Mouse (Mus musculus) E14TG2a.4 (cell line): Measurements from ENCODE around the gene Olfr263.

Experiments
- H3K27me3 ChIP-seq: 2 replicates; pipeline ENCODE4 v1.6.1; 2014; ENCODE audit warnings: low read length, control low read depth; ENCODE audit not compliant: insufficient read depth
- H3K36me3 ChIP-seq: 2 replicates; pipeline ENCODE4 v1.6.1; 2014; ENCODE audit warnings: low read length, control low read depth; ENCODE audit not compliant: insufficient read depth
- H3K4me1 ChIP-seq: replicated peaks from 2 replicates; pipeline ENCODE4 v1.6.1; 2014; ENCODE audit warnings: low read depth, low read length, control low read depth
- H3K4me3 ChIP-seq: replicated peaks from 2 replicates; pipeline ENCODE4 v1.5.1; 2014; ENCODE audit warnings: mild to moderate bottlenecking, low read length
- H3K9me3 ChIP-seq: 2 replicates; pipeline ENCODE4 v1.6.1; 2014; ENCODE audit warnings: low read length, control low read depth
- CTCF ChIP-seq: conservative IDR thresholded peaks from 2 replicates; pipeline ENCODE4 v1.5.1; 2014; ENCODE audit warnings: low read length
- NANOG ChIP-seq: IDR thresholded peaks from 2 replicates; pipeline ENCODE4 v1.6.1; 2014; ENCODE audit warnings: borderline replicate concordance, low read length, mixed read lengths
- POU5F1 ChIP-seq: IDR thresholded peaks from 2 replicates; pipeline ENCODE4 v1.6.1; 2014; ENCODE audit warnings: low read length, borderline replicate concordance

Gene Olfr263

DNA sequence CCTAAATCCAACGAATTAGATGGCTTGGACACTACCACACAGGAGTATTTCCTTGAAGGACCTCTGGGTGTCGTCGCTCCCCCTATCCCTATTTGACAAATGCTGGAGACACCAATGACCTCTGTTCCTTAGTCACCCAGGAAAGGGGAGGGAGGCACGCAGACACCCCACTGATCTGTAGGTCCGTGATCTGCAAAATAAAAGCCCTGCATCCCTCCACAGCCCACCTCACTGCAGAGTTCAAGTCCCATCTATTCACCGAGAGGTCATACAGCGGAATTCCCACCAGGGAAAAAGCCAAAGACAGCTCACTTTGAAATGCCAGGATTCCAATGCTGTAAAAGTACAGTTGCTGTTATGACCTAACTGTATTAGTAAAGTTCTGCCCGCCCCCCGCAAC lies 28.6 kb downstream of the Olfr263 start:
- TF ChIP-seq NANOG (no peak), CTCF (no peak), POU5F1 (no peak)
- Histone ChIP-seq H3K9me3 (no peaks in the 10 kb centered on the region), H3K4me3 (peak overlapping the region; percentile 52), H3K27me3 (peaks cover 10% of the 10 kb centered on the region), H3K36me3 (no peaks in the 10 kb centered on the region), H3K4me1 (peaks cover 40% of the 10 kb centered on the region)

GRCm38 (mm10) chr13:21158785-21159474 lies 29.5 kb downstream of the Olfr263 start:
- Histone ChIP-seq H3K4me3 (peak overlapping the region; percentile 89), H3K36me3 (no peaks in the 10 kb centered on the region), H3K9me3 (no peaks in the 10 kb centered on the region), H3K4me1 (peaks cover 42% of the 10 kb centered on the region), H3K27me3 (peaks cover 10% of the 10 kb centered on the region)
- TF ChIP-seq CTCF (peak; percentile 89), NANOG (no peak), POU5F1 (no peak)

- TF ChIP-seq NANOG (no peak), CTCF (no peak), POU5F1 (no peak)
- no peaks in the 10 kb centered on the region for H3K9me3 ChIP-seq
- no peaks in the 10 kb centered on the region for H3K36me3 ChIP-seq
- H3K4me1 ChIP-seq = peaks cover 47% of the 10 kb centered on the region
- H3K27me3 ChIP-seq = peaks cover 10% of the 10 kb centered on the region
- peak overlapping the region; percentile 89 for H3K4me3 ChIP-seq
Measured at GRCm38 (mm10) chr13:21159475-21159819, 30.0 kb downstream of the Olfr263 start.

DNA sequence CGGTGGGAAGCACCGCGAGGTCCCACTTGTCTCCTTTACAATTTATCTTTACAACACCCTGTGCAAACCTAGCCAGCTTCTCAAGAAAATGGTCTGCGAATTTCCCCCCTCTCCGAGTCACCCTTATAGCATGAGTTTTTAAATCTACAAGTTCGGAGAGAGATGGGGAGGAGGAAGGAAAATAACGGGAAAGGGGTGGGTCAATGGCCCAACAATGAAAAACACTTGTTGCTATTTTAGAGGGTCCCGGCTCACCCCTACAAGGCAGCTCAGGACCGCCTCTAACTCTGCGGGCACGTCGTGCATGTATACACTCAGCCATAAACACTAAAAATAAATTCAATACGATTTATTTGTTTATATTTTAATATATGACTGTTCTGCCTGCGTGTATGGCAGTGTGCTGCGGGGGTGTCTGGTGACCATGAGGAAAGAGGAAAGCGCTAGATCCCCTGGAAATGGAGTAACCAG lies 30.6 kb downstream of the Olfr263 start:
- Histone ChIP-seq H3K4me1 (peaks cover 51% of the 10 kb centered on the region), H3K4me3 (peak overlapping the region; percentile 89), H3K9me3 (no peaks in the 10 kb centered on the region), H3K27me3 (peaks cover 10% of the 10 kb centered on the region), H3K36me3 (no peaks in the 10 kb centered on the region)
- TF ChIP-seq NANOG = no peak
- no peak for TF ChIP-seq CTCF
- no peak for TF ChIP-seq POU5F1

GRCm38 (mm10) chr13:21160657-21161590 lies 31.5 kb downstream of the Olfr263 start:
- Histone ChIP-seq H3K4me1 (peaks cover 56% of the 10 kb centered on the region), H3K36me3 (no peaks in the 10 kb centered on the region), H3K9me3 (no peaks in the 10 kb centered on the region), H3K4me3 (peak overlapping the region; percentile 89), H3K27me3 (peaks cover 10% of the 10 kb centered on the region)
- no peak for TF ChIP-seq POU5F1
- no peak for TF ChIP-seq NANOG
- TF ChIP-seq CTCF = no peak

DNA sequence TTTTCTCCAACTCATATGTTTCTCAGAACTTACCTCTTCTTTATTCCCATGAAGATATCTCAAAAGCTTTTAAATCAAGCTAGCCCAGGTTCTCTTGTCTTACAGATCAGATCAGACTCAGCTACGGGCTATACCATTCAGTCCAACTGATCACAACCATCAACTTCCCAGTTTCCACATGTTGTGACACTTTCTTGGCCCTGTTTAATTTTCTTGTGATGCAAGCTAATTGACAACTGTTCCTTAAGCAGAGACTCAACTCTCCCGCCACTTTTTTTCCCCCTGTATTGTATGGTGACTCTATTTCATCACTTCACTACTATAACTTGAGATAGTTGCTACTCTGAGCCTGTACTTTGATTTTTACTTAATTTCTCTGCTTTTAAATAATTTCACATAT lies 32.2 kb downstream of the Olfr263 start:
- no peaks in the 10 kb centered on the region for H3K36me3 ChIP-seq
- TF ChIP-seq POU5F1 = no peak
- TF ChIP-seq NANOG = no peak
- TF ChIP-seq CTCF = no peak

DNA sequence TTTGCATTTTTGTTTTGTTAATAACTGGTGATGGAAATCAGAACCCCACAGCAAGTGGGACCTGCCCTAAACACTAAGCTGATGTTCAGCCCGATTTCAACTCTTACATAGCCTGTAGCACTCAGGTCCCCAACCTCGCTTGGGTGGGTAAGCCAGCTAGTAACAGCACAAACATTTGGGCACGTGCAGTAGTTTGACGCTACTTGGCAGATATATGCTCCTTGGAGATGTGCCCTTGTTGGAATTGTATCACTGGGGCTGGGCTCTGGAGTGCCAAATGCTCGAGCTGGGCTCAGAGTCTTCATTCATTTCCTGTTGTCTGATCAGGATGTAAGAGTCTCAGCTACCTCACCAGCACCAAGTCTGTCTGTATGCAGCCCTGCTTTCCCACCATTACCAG lies 33.2 kb downstream of the Olfr263 start:
- peaks cover 10% of the 10 kb centered on the region for H3K27me3 ChIP-seq
- no peak for TF ChIP-seq CTCF
- H3K4me3 ChIP-seq = no peak overlapping the region
- no peaks in the 10 kb centered on the region for H3K9me3 ChIP-seq
- H3K4me1 ChIP-seq = peaks cover 58% of the 10 kb centered on the region
- no peaks in the 10 kb centered on the region for H3K36me3 ChIP-seq

More for the DNA sequence above, 32.2 kb downstream of the Olfr263 start:
- Histone ChIP-seq H3K9me3 (no peaks in the 10 kb centered on the region), H3K4me3 (peak overlapping the region; percentile 89), H3K4me1 (peaks cover 56% of the 10 kb centered on the region), H3K27me3 (peaks cover 10% of the 10 kb centered on the region)

GRCm38 (mm10) chr13:21166936-21167909 lies 37.8 kb downstream of the Olfr263 start:
- peak overlapping the region; percentile 80 for H3K4me3 ChIP-seq
- TF ChIP-seq POU5F1 = no peak
- no peak for TF ChIP-seq NANOG
- TF ChIP-seq CTCF = no peak
- H3K27me3 ChIP-seq = no peaks in the 10 kb centered on the region
- H3K4me1 ChIP-seq = peaks cover 48% of the 10 kb centered on the region
- H3K36me3 ChIP-seq = no peaks in the 10 kb centered on the region
- H3K9me3 ChIP-seq = no peaks in the 10 kb centered on the region
